Mouse (Mus musculus) midbrain, embryonic 15.5 days (tissue): ENCODE results near the gene Scgn. TPM values are rescaled to one million over a fixed set of nuclear protein-coding genes. Genes with fewer than 3 reads are reported as not detected.

ENCODE experiments used
- ATAC-seq: fragments of 200-750 bp; cut with Nextera tagmentation; replicated peaks from 2 replicates; pipeline ENCODE4 v1.8.0; 2017; ENCODE audit warnings: moderate TSS enrichment
- H3K27ac ChIP-seq: fragments of 300-500 bp; sonication (generic); 2 replicates; pipeline ENCODE4 v1.5.1; 2015; ENCODE audit warnings: mild to moderate bottlenecking, inconsistent platforms
- H3K27me3 ChIP-seq: fragments of 300-500 bp; sonication (generic); replicated peaks from 2 replicates; pipeline ENCODE4 v1.6.1; 2015; ENCODE audit warnings: inconsistent platforms
- H3K36me3 ChIP-seq: fragments of 300-500 bp; sonication (generic); replicated peaks from 2 replicates; pipeline ENCODE4 v1.6.1; 2015; ENCODE audit warnings: inconsistent platforms
- H3K4me1 ChIP-seq: fragments of 300-500 bp; sonication (generic); 2 replicates; pipeline ENCODE4 v1.6.1; 2015; ENCODE audit warnings: inconsistent platforms
- H3K4me2 ChIP-seq: fragments of 300-500 bp; sonication (generic); 2 replicates; pipeline ENCODE4 v1.6.1; 2015; ENCODE audit warnings: inconsistent platforms, mild to moderate bottlenecking, moderate library complexity
- H3K4me3 ChIP-seq: fragments of 300-500 bp; sonication (generic); 2 replicates; pipeline ENCODE4 v1.5.1; 2015; ENCODE audit warnings: mild to moderate bottlenecking, inconsistent platforms
- H3K9ac ChIP-seq: fragments of 300-500 bp; sonication (generic); 2 replicates; pipeline ENCODE4 v1.6.1; 2015; ENCODE audit warnings: mild to moderate bottlenecking, inconsistent platforms
- H3K9me3 ChIP-seq: fragments of 300-500 bp; sonication (generic); 2 replicates; pipeline ENCODE4 v1.6.1; 2016; ENCODE audit warnings: inconsistent platforms
- WGBS: fragments of 180-500 bp; shearing (Covaris S2); methylation state at CpG from one replicate; pipeline ENCODE4 v1.1.7; 2015; ENCODE audit warnings: mixed read lengths; 5-methylcytosine and 5-hydroxymethylcytosine counted together
- polyA plus RNA-seq: library from polyadenylated mRNA; unstranded; fragments of >200 nt; fragmentation: Nextera tagmentation; extraction: Ambion mirVana; gene quantifications from 2 replicates; pipeline ENCODE4 v1.2.1, GENCODE M21; 2015

Gene Scgn
- 1.1 and 1.5 TPM in 2 replicates for polyA plus RNA-seq

- no peaks in the 10 kb centered on the region for H3K9me3 ChIP-seq
- ATAC-seq = peak; percentile 56
- no peak within 1 kb of the TSS for H3K27ac ChIP-seq
- peaks cover 11% of the 10 kb centered on the region for H3K4me1 ChIP-seq
- peak within 1 kb of the TSS; percentile 35 for H3K4me3 ChIP-seq
- WGBS = under 1% methylated on average over 20 of the region's 20 CpGs
- no peaks in the 10 kb centered on the region for H3K36me3 ChIP-seq
- H3K4me2 ChIP-seq = peak within 1 kb of the TSS; percentile 84
- peak within 1 kb of the TSS; percentile 38; the same call in 1 of the 2 replicates for H3K9ac ChIP-seq
- H3K27me3 ChIP-seq = peaks cover 21% of the 10 kb centered on the region
Observed at GRCm38 (mm10) chr13:23990928-23991327, at the start of gene Scgn. Scgn (minus strand) TSS chr13:23991214.

GRCm38 (mm10) chr13:24040221-24040620, 49.2 kb upstream of the Scgn start:
- no peak overlapping the region for H3K4me2 ChIP-seq
- H3K36me3 ChIP-seq = 0 out of 2 replicates have a peak, but pooled peaks cover 4% of the 10 kb centered on the region
- peaks cover 6% of the 10 kb centered on the region; the same call in 1 of the 2 replicates for H3K4me1 ChIP-seq
- no peak overlapping the region for H3K9ac ChIP-seq
- H3K4me3 ChIP-seq = no peak overlapping the region
- no peaks in the 10 kb centered on the region for H3K27me3 ChIP-seq
- 59% methylated on average over 7 of the region's 7 CpGs for WGBS
- H3K9me3 ChIP-seq = no peaks in the 10 kb centered on the region
- no peak overlapping the region for H3K27ac ChIP-seq
- peak; percentile 77; the same call in 1 of the 2 replicates for ATAC-seq

- 81% methylated on average over 3 of the region's 3 CpGs for WGBS
- H3K4me2 ChIP-seq = no peak overlapping the region
Observed at GRCm38 (mm10) chr13:24037502-24037901, 46.5 kb upstream of the Scgn start.

GRCm38 (mm10) chr13:24036150-24036549, 45.1 kb upstream of the Scgn start:
- H3K27ac ChIP-seq = no peak overlapping the region
- no peak overlapping the region for H3K4me3 ChIP-seq
- H3K4me1 ChIP-seq = no peaks in the 10 kb centered on the region
- H3K9me3 ChIP-seq = no peaks in the 10 kb centered on the region
- 65% methylated on average over 18 of the region's 18 CpGs for WGBS
- no peak overlapping the region for H3K4me2 ChIP-seq
- no peak overlapping the region for H3K9ac ChIP-seq
- H3K36me3 ChIP-seq = 0 out of 2 replicates have a peak, but pooled peaks cover 4% of the 10 kb centered on the region
- no peak for ATAC-seq
- H3K27me3 ChIP-seq = no peaks in the 10 kb centered on the region

More at GRCm38 (mm10) chr13:24037502-24037901, 46.5 kb upstream of the Scgn start:
- Histone ChIP-seq H3K27ac (no peak overlapping the region), H3K4me3 (no peak overlapping the region), H3K27me3 (no peaks in the 10 kb centered on the region), H3K36me3 (0 out of 2 replicates have a peak, but pooled peaks cover 4% of the 10 kb centered on the region), H3K9me3 (no peaks in the 10 kb centered on the region), H3K9ac (no peak overlapping the region), H3K4me1 (no peaks in the 10 kb centered on the region)
- no peak for ATAC-seq

GRCm38 (mm10) chr13:24027191-24028170, 36.5 kb upstream of the Scgn start:
- H3K9me3 ChIP-seq = no peaks in the 10 kb centered on the region
- H3K4me3 ChIP-seq = no peak overlapping the region
- ATAC-seq = peak; percentile 75
- no peaks in the 10 kb centered on the region for H3K27me3 ChIP-seq
- no peak overlapping the region for H3K4me2 ChIP-seq
- H3K9ac ChIP-seq = no peak overlapping the region; the same call in 1 of the 2 replicates
- 66% methylated on average over 5 of the region's 5 CpGs for WGBS
- H3K27ac ChIP-seq = no peak overlapping the region
- no peaks in the 10 kb centered on the region for H3K36me3 ChIP-seq
- no peaks in the 10 kb centered on the region for H3K4me1 ChIP-seq

GRCm38 (mm10) chr13:24018515-24018914, 27.5 kb upstream of the Scgn start:
- Histone ChIP-seq H3K4me3 (no peak overlapping the region), H3K27me3 (no peaks in the 10 kb centered on the region), H3K9ac (no peak overlapping the region), H3K36me3 (no peaks in the 10 kb centered on the region), H3K9me3 (no peaks in the 10 kb centered on the region), H3K4me2 (no peak overlapping the region), H3K27ac (no peak overlapping the region), H3K4me1 (no peaks in the 10 kb centered on the region)
- ATAC-seq = no peak
- WGBS = 92% methylated on average over 4 of the region's 4 CpGs

GRCm38 (mm10) chr13:24005528-24005927, 14.5 kb upstream of the Scgn start:
- no peaks in the 10 kb centered on the region for H3K4me1 ChIP-seq
- no peak overlapping the region for H3K4me3 ChIP-seq
- no peak overlapping the region for H3K4me2 ChIP-seq
- WGBS = 87% methylated on average over 2 of the region's 2 CpGs
- H3K9me3 ChIP-seq = no peaks in the 10 kb centered on the region
- ATAC-seq = no peak
- no peaks in the 10 kb centered on the region for H3K27me3 ChIP-seq
- H3K36me3 ChIP-seq = no peaks in the 10 kb centered on the region
- H3K27ac ChIP-seq = no peak overlapping the region
- H3K9ac ChIP-seq = no peak overlapping the region

GRCm38 (mm10) chr13:24001797-24002196, 10.8 kb upstream of the Scgn start:
- no peaks in the 10 kb centered on the region for H3K36me3 ChIP-seq
- H3K4me2 ChIP-seq = no peak overlapping the region
- H3K4me3 ChIP-seq = no peak overlapping the region
- WGBS = 52% methylated on average over 2 of the region's 2 CpGs
- no peak overlapping the region for H3K9ac ChIP-seq
- H3K27me3 ChIP-seq = no peaks in the 10 kb centered on the region
- ATAC-seq = no peak
- no peaks in the 10 kb centered on the region for H3K9me3 ChIP-seq
- no peak overlapping the region for H3K27ac ChIP-seq
- H3K4me1 ChIP-seq = no peaks in the 10 kb centered on the region

GRCm38 (mm10) chr13:24001081-24001480, 10.1 kb upstream of the Scgn start:
- Histone ChIP-seq H3K4me2 (no peak overlapping the region), H3K27me3 (no peaks in the 10 kb centered on the region), H3K4me3 (no peak overlapping the region), H3K36me3 (no peaks in the 10 kb centered on the region), H3K9me3 (no peaks in the 10 kb centered on the region), H3K9ac (no peak overlapping the region), H3K4me1 (no peaks in the 10 kb centered on the region), H3K27ac (no peak overlapping the region)
- no peak for ATAC-seq
- 84% methylated on average over 2 of the region's 2 CpGs for WGBS

GRCm38 (mm10) chr13:23998826-23999225, 7.8 kb upstream of the Scgn start:
- Histone ChIP-seq H3K4me2 (no peak overlapping the region), H3K9me3 (no peaks in the 10 kb centered on the region), H3K9ac (no peak overlapping the region), H3K27ac (no peak overlapping the region), H3K27me3 (peaks cover 3% of the 10 kb centered on the region; the same call in 1 of the 2 replicates), H3K36me3 (no peaks in the 10 kb centered on the region), H3K4me3 (no peak overlapping the region), H3K4me1 (no peaks in the 10 kb centered on the region)
- whole genome bisulfite sequencing = 59% methylated on average over 2 of the region's 2 CpGs
- ATAC-seq = no peak

GRCm38 (mm10) chr13:23994756-23995155, 3.7 kb upstream of the Scgn start:
- no peak overlapping the region for H3K4me2 ChIP-seq
- 68% methylated on average over 3 of the region's 3 CpGs for WGBS
- no peak overlapping the region for H3K4me3 ChIP-seq
- H3K4me1 ChIP-seq = peaks cover 11% of the 10 kb centered on the region
- no peak overlapping the region for H3K9ac ChIP-seq
- H3K9me3 ChIP-seq = no peaks in the 10 kb centered on the region
- H3K27me3 ChIP-seq = peaks cover 21% of the 10 kb centered on the region
- no peak for ATAC-seq
- no peak overlapping the region for H3K27ac ChIP-seq
- H3K36me3 ChIP-seq = no peaks in the 10 kb centered on the region

GRCm38 (mm10) chr13:23994024-23994423, 3.0 kb upstream of the Scgn start:
- peaks cover 21% of the 10 kb centered on the region for H3K27me3 ChIP-seq
- H3K4me1 ChIP-seq = peaks cover 11% of the 10 kb centered on the region
- H3K9me3 ChIP-seq = no peaks in the 10 kb centered on the region
- no peak for ATAC-seq
- no peak overlapping the region for H3K4me2 ChIP-seq
- H3K9ac ChIP-seq = no peak overlapping the region
- H3K27ac ChIP-seq = no peak overlapping the region
- WGBS = 14% methylated on average over 9 of the region's 9 CpGs
- no peak overlapping the region for H3K4me3 ChIP-seq
- no peaks in the 10 kb centered on the region for H3K36me3 ChIP-seq
